Mouse (Mus musculus) embryonic facial prominence, embryonic 12.5 days (tissue): ENCODE results near the gene Pdxp. TPM values are rescaled to one million over a fixed set of nuclear protein-coding genes. Genes with fewer than 3 reads are reported as not detected.

ENCODE experiments used
- ATAC-seq: fragments of 200-750 bp; cut with Nextera tagmentation; 2 replicates; pipeline ENCODE4 v1.8.0; 2017; ENCODE audit not compliant: insufficient number of reproducible peaks, insufficient read depth, low FRiP score, low TSS enrichment
- H3K27ac ChIP-seq: fragments of 300-500 bp; sonication (generic); 2 replicates; pipeline ENCODE4 v1.5.1; 2016; ENCODE audit warnings: mild to moderate bottlenecking
- H3K27me3 ChIP-seq: fragments of 300-500 bp; sonication (generic); 2 replicates; pipeline ENCODE4 v1.6.1; 2016; ENCODE audit warnings: mild to moderate bottlenecking, moderate library complexity
- H3K36me3 ChIP-seq: fragments of 300-500 bp; sonication (generic); 2 replicates; pipeline ENCODE4 v1.6.1; 2016; ENCODE audit warnings: mild to moderate bottlenecking
- H3K4me1 ChIP-seq: fragments of 300-500 bp; sonication (generic); 2 replicates; pipeline ENCODE4 v1.6.1; 2016
- H3K4me2 ChIP-seq: fragments of 300-500 bp; sonication (generic); replicated peaks from 2 replicates; pipeline ENCODE4 v1.6.1; 2016; ENCODE audit warnings: mild to moderate bottlenecking, moderate library complexity
- H3K4me3 ChIP-seq: fragments of 300-500 bp; sonication (generic); 2 replicates; pipeline ENCODE4 v1.5.1; 2016; ENCODE audit warnings: mild to moderate bottlenecking
- H3K9ac ChIP-seq: fragments of 300-500 bp; sonication (generic); 2 replicates; pipeline ENCODE4 v1.6.1; 2016; ENCODE audit warnings: mild to moderate bottlenecking, moderate library complexity
- H3K9me3 ChIP-seq: fragments of 300-500 bp; sonication (generic); 2 replicates; pipeline ENCODE4 v1.6.1; 2016; ENCODE audit warnings: mild to moderate bottlenecking, moderate library complexity
- WGBS: fragments of 180-500 bp; shearing (Covaris S2); methylation state at CpG from one replicate; pipeline ENCODE4 v1.1.7; 2016; 5-methylcytosine and 5-hydroxymethylcytosine counted together
- polyA plus RNA-seq: library from polyadenylated mRNA; unstranded; fragments of >200 nt; fragmentation: Nextera tagmentation; extraction: Ambion mirVana; gene quantifications from 2 replicates; pipeline ENCODE4 v1.2.1, GENCODE M21; 2016

The Pdxp gene
- polyA plus RNA-seq, 1 experiment from 2014 or later: 37.6 TPM

DNA sequence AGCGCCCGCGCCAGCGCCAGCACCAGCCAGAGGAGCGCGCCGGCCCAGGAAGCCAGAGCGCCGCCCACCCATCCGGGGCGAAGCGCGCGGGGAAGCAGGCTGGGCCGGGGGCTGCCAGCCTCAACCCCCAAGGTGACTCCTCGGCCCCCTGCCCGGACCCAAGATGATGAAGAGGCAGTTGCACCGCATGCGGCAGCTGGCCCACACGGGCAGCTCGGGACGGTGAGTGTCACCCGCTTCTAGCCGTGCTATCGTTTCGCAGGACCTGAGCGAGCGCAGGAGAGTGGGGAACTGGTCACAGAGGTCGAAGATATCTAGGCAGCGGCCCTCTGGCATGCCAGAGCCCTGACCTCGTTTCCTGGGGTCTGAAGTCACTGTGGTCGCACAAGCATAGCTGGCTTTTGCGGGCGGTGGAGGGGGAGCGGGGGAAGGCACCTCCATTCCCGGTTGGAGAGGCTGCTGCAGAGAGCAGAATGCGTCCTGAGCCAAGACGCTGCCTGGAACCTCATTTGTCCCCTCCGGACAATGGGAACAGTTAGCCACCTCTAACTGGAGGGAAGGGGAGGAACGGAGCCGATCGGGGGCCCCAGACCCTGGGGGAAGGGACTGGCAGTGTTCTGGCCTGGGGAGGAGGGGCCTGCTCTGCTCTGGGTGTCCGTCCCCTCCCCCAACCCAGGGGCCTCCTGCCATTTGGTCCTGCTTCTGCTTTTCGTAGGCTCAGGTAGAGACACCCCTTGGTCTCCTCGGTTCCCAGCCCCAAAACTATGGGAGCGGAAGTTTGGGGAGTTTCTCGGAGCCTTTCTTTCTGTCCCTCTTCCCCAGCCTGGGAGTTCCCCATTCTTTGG is 13.8 kb upstream of the Pdxp start, which contains the start of gene Sh3bp1:
TSS of gene Sh3bp1 (plus strand) at position 29 of the 845 bp plus-strand sequence.
- H3K27ac ChIP-seq: peak within 1 kb of the TSS; percentile 78
- 0 out of 2 replicates have a peak, but pooled peaks have one; percentile 16 for ATAC-seq
- H3K4me2 ChIP-seq: peak within 1 kb of the TSS; percentile 81
- peaks cover 28% of the 10 kb centered on the region for H3K4me1 ChIP-seq
- H3K9me3 ChIP-seq: no peaks in the 10 kb centered on the region
- no peaks in the 10 kb centered on the region for H3K27me3 ChIP-seq
- peak within 1 kb of the TSS; percentile 80 for H3K9ac ChIP-seq
- H3K4me3 ChIP-seq: peak within 1 kb of the TSS; percentile 75
- H3K36me3 ChIP-seq: peaks cover 25% of the 10 kb centered on the region
- WGBS: under 1% methylated on average over 46 of the region's 47 CpGs

DNA sequence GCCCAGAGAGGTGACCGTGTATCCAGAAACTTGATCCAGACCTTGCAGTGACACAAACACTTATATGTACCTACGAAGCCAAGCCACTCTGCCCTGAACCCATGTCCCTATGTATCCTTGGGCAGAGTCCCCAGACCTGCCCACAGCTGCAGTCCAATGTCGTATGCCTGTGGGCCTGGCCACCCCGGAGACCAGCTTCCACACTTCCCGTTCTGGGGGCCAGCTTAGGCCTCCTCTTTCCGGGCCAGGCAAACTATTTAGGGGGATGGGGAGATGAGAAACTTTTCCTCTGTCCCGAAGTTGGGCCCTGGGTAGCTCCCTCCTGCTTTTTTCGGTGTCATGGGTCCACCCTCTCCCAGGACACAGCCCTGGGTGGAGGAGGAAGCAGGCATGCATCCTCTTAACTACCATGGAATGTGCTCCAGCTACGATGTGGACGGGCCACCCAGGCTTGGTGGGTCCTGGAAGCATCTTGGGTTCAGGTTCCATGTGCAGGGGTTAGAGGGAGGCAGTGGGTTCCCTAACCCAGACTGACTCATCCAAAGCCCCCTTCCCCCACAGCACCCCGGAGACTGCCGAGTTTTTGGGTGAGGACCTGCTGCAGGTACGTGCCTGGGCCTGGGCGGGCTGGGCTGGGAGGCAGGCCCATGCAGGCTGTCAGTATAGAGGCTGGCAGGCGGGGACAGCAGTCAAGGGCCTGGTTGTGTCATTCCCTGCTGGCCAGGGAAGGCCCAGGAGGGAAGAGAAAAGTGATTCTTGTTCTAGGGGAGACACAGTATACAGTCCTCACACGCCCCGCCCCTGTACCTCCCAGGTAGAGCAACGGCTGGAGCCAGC is 12.9 kb upstream of the Pdxp start:
- peak overlapping the region; percentile 80 for H3K9ac ChIP-seq
- peak overlapping the region; percentile 78 for H3K27ac ChIP-seq
- peak overlapping the region; percentile 81 for H3K4me2 ChIP-seq
- no peaks in the 10 kb centered on the region for H3K9me3 ChIP-seq
- H3K4me3 ChIP-seq: peak overlapping the region; percentile 75
- peaks cover 32% of the 10 kb centered on the region for H3K36me3 ChIP-seq
- H3K4me1 ChIP-seq: peaks cover 28% of the 10 kb centered on the region
- WGBS: 14% methylated on average over 18 of the region's 18 CpGs
- no peaks in the 10 kb centered on the region for H3K27me3 ChIP-seq
- peak; percentile 31; the same call in 1 of the 2 replicates for ATAC-seq

DNA sequence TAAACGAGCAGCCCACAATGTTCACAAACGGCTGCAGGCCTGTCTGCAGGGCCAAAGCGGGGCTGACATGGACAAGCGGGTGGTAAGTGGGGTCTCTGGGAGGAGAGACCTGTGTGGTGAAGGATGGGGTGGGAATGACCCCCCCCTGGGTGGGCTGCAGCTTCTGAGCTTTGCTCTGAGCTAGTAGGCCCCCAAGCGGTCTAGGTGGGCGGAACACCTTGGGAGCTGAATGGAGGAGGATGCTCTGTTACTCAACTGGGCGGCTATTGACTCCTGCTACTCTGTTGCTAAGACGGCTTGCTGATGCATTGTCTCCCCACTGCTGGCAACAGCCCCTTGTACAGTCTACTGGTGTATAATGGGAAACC is 12.3 kb upstream of the Pdxp start:
- Histone ChIP-seq H3K4me1 (peaks cover 28% of the 10 kb centered on the region), H3K4me3 (peak overlapping the region; percentile 75), H3K27ac (peak overlapping the region; percentile 78), H3K27me3 (no peaks in the 10 kb centered on the region), H3K9ac (peak overlapping the region; percentile 80), H3K36me3 (peaks cover 38% of the 10 kb centered on the region), H3K4me2 (peak overlapping the region; percentile 81), H3K9me3 (no peaks in the 10 kb centered on the region)
- 36% methylated on average over 8 of the region's 8 CpGs for WGBS
- no peak for ATAC-seq

DNA sequence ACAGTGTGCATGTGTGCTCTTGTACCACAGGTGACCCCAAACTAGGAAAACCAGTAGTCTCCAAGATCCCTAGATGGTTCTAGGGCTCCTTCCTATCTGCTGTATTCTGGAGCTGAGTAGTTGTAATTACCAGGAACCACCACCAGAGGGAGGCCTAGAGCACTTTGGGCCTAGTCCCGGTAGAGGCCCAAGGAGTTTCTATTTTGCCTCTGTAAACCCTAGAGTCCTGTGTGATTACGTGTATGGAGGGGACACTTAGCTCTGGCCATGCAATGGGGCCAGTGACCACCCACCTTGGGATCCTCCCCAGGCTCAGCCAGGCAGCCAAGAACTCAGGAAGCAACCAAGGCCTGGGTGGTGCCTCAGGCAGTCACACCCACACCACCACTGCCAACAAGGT is 10.5 kb upstream of the Pdxp start:
- no peak for ATAC-seq
- H3K4me1 ChIP-seq: peaks cover 28% of the 10 kb centered on the region
- no peak overlapping the region for H3K4me2 ChIP-seq
- H3K9ac ChIP-seq: 0 out of 2 replicates have a peak overlapping the region, but pooled peaks have one; percentile 2
- H3K27ac ChIP-seq: no peak overlapping the region
- H3K9me3 ChIP-seq: no peaks in the 10 kb centered on the region
- no peaks in the 10 kb centered on the region for H3K27me3 ChIP-seq
- WGBS: 14% methylated on average over 2 of the region's 2 CpGs
- H3K36me3 ChIP-seq: peaks cover 57% of the 10 kb centered on the region
- H3K4me3 ChIP-seq: no peak overlapping the region

DNA sequence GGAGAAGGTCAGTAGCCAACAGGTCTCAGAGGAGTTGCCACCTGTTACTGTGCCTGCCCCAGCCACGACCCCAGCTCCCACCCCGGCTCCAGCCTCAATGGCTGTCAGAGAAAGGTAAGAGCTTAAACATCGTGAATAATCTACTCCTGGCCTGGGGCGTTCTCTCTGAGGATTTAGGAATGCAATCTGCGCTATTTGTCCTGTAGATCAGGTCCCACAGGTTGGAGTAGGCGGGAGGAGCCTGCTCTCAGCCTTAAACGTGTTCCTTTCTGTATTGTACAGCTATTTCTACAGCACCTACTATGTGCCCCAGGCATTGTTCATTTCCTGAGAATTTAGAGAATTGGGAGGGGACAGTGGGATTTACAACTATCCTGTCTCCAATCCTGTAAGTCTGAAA is 5.3 kb upstream of the Pdxp start:
- 74% methylated on average over 7 of the region's 7 CpGs for WGBS
- Histone ChIP-seq H3K27me3 (no peaks in the 10 kb centered on the region), H3K27ac (no peak overlapping the region)

DNA sequence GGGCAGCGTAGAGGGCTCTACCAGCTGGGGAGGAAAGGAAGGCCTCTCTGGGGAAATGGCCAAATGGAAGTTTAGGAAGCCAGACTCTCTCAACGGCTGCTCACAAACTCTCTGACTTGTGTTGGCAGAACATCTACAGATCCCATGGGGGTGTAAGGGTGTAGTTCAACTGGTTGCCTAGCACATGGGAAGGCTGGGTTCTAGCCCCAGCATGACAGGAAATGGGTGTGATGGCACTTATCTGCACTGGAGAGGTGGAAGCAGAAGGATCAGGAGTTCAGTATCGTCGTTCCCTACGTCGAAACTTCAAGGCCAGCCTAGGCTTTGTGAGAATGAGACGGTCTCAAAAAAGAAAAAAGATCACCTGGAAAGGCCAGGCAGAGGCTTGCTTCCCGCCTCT is 4.7 kb upstream of the Pdxp start:
- WGBS: 88% methylated on average over 8 of the region's 8 CpGs

More for the DNA sequence above, 5.3 kb upstream of the Pdxp start:
- H3K9ac ChIP-seq: no peak overlapping the region
- ATAC-seq: no peak
- no peaks in the 10 kb centered on the region for H3K4me1 ChIP-seq
- no peak overlapping the region for H3K4me3 ChIP-seq
- no peaks in the 10 kb centered on the region for H3K9me3 ChIP-seq
- peaks cover 81% of the 10 kb centered on the region for H3K36me3 ChIP-seq
- H3K4me2 ChIP-seq: no peak overlapping the region

DNA sequence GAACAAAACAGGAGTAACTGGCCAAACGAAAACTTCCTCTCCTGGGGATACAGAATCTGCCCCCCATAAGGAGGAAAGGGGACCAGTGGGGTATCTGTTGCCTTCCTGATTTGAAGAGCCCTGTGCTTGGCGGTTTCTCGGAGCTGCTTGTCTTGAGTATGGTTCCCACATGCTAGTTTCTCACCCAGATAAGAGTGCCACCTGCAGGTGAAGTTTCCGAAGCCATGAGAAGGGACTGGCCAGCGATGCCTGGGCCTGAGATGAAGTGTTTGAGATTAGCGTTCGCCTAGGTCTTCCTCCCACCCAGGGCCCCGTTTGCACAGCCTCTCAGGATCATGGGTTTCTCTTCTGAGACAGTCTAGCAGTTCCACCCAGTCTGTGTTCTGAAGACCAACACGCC is 1.7 kb upstream of the Pdxp start:
- peaks cover 22% of the 10 kb centered on the region for H3K4me1 ChIP-seq
- no peaks in the 10 kb centered on the region for H3K27me3 ChIP-seq
- no peak overlapping the region for H3K4me2 ChIP-seq
- WGBS: 39% methylated on average over 9 of the region's 9 CpGs
- no peak overlapping the region for H3K9ac ChIP-seq
- no peak for ATAC-seq
- H3K9me3 ChIP-seq: no peaks in the 10 kb centered on the region
- H3K27ac ChIP-seq: no peak overlapping the region
- peaks cover 45% of the 10 kb centered on the region for H3K36me3 ChIP-seq
- no peak overlapping the region for H3K4me3 ChIP-seq

More for the DNA sequence above, 4.7 kb upstream of the Pdxp start:
- H3K4me3 ChIP-seq: no peak overlapping the region
- H3K4me1 ChIP-seq: no peaks in the 10 kb centered on the region
- no peak overlapping the region for H3K4me2 ChIP-seq
- H3K27ac ChIP-seq: no peak overlapping the region
- no peaks in the 10 kb centered on the region for H3K27me3 ChIP-seq
- H3K9me3 ChIP-seq: no peaks in the 10 kb centered on the region
- no peak overlapping the region for H3K9ac ChIP-seq
- no peak for ATAC-seq
- peaks cover 76% of the 10 kb centered on the region for H3K36me3 ChIP-seq

DNA sequence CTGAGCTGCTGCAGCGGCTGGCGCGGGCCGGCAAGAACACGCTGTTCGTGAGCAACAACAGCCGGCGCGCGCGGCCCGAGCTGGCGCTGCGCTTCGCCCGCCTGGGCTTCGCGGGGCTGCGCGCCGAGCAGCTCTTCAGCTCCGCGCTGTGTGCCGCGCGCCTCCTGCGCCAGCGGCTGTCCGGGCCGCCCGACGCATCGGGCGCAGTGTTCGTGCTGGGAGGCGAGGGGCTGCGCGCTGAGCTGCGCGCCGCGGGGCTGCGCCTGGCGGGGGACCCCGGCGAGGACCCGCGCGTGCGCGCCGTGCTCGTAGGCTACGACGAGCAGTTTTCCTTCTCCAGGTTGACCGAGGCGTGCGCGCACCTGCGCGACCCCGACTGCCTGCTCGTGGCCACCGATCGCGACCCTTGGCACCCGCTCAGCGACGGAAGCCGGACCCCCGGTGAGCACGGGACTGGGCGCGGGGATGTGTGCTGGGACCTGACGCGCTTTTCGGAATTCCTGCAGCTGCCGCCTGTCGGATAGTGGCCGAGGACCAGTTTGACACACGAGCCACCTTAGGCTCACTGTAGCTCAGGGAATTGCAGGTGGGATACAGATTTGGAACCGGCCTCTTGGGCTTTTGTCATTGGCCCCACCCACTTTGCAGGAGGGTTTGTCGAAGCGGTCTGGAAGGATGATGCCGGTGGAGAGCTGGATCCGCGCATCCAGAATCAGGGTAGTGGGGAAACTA is 538 bp downstream of the Pdxp start:
- Histone ChIP-seq H3K4me3 (peak overlapping the region; percentile 77), H3K27ac (peak overlapping the region; percentile 93), H3K36me3 (peaks cover 41% of the 10 kb centered on the region), H3K9me3 (no peaks in the 10 kb centered on the region), H3K4me1 (peaks cover 22% of the 10 kb centered on the region), H3K27me3 (no peaks in the 10 kb centered on the region), H3K4me2 (peak overlapping the region; percentile 96), H3K9ac (peak overlapping the region; percentile 83)
- 1% methylated on average over 87 of the region's 87 CpGs for WGBS
- peak; percentile 53 for ATAC-seq

DNA sequence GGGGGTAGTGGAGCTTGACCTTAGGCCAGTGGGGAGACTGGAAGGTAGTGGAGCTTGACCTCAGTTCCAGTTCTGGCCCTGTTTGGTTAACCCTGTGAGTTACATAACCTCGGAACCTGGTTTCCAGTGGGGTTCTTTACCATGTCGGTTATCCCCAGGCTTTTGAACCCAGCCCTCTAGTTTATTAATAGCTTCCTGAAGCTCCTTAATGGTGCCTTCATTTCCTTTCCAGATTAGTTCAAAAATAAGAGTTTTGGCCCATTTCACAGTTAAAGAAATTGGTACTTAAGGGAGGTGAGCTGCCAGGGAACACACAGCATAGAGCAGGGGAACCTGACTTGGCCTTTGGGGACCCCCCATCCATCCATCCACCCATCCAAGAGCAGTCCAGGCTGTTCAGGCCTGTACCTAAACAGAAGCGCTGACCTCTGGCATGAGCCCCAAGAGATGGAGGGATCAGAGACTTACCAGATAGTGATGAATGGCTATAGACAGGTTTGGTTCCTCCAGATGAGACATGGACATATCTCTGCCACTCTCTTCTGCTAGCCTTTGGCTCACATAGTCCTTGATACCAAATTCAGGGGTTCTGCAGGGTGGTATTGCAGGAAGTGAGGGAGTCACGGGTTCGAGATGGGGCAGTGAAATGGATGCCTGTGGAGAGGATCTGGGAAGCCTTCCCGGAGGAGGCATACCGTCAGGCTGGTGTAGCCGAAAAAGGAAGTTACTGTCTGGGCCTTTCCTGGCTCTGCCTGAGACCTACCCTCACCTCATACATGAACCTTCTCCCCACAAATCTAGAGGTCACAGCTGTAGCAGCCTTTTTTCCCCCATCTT is 1.3 kb downstream of the Pdxp start:
- H3K4me3 ChIP-seq: peak overlapping the region; percentile 77
- peaks cover 22% of the 10 kb centered on the region for H3K4me1 ChIP-seq
- WGBS: 45% methylated on average over 8 of the region's 8 CpGs
- H3K27ac ChIP-seq: peak overlapping the region; percentile 93; the same call in 1 of the 2 replicates
- no peaks in the 10 kb centered on the region for H3K27me3 ChIP-seq
- H3K4me2 ChIP-seq: peak overlapping the region; percentile 96
- peaks cover 36% of the 10 kb centered on the region for H3K36me3 ChIP-seq
- ATAC-seq: no peak
- peak overlapping the region; percentile 83 for H3K9ac ChIP-seq
- H3K9me3 ChIP-seq: no peaks in the 10 kb centered on the region

DNA sequence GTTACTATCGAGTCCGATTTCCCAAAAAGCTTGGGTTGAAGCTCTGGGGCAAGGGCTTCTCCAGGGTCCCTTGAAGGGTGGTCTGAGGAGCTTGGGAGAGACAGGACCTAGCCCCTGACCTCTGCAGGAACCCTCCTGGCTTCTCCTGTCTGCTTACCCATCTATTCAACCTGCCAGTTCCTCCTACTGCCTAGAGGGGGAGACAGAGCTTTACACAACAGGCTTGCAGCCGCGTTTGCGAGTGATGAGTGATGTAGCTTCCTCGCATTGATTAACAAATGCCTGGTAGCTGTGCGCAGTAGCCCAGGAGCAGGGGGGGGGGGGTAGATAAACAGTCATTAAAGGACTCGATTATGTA is 1.9 kb downstream of the Pdxp start:
- Histone ChIP-seq H3K27me3 (no peaks in the 10 kb centered on the region), H3K4me1 (peaks cover 22% of the 10 kb centered on the region), H3K27ac (no peak overlapping the region), H3K9me3 (no peaks in the 10 kb centered on the region), H3K4me2 (peak overlapping the region; percentile 96), H3K9ac (peak overlapping the region; percentile 83; the same call in 1 of the 2 replicates), H3K36me3 (peaks cover 33% of the 10 kb centered on the region), H3K4me3 (peak overlapping the region; percentile 77)
- 6% methylated on average over 8 of the region's 8 CpGs for WGBS
- no peak for ATAC-seq
